Mouse (Mus musculus): ENCODE measurements around the gene Six5. TPM values are rescaled to one million over a fixed set of nuclear protein-coding genes. Genes with fewer than 3 reads are reported as not detected.
A peak's percentile ranks its signal among the peaks of the same experiment; 100 is the strongest.

Gene Six5
- polyA plus RNA-seq, 1 experiment = 1.6 TPM

DNA sequence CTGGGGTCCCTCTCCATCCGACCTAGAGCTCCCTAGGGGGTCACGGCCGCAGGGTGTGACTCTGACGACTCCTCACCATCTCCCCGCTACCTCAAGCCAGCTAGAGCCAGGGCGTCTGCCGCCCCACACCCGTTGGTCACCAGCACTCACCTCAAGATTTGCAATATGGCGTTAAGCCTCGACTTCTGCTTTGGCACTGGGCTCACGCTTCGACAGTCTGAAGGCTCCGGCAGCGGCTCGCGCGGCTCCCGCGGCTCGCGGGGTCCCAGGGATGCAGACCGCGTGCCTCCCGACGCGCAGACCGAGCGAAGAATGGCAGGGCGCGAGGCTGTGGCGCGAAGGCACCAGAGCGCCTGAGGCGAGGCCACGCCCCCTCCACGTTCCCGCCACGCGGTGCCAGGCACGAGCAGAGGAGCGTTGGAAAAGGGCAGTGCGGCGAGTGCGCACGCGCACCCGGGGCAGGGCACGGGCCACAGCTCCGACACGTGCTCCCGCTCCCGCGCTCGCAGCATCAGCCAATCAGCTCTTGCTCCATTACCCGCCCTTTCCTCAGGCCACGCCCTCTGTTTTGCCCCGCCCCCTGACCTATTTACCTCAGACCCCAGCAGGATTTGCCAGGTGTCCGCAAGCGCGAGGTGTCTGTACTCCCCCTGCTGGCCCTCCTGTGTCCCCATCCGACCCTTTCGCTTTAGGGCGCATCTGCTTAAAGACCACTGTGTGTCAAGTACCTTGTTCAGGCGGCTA lies 23.8 kb downstream of the Six5 start, which contains the start of gene Gm4969:
Gene Gm4969, minus strand, starts transcription at position 341 of the 744 bp plus-strand sequence.
- peaks cover 13% of the 10 kb centered on the region for H3K79me3 ChIP-seq (ENCODE audit: low read depth)
- peaks cover 35% of the 10 kb centered on the region for H3K79me2 ChIP-seq (ENCODE audit: control insufficient read depth, insufficient read depth)
- no peak within 1 kb of the TSS for H3K4me3 ChIP-seq (ENCODE audit: insufficient read depth, poor library complexity, severe bottlenecking)
- no peaks in the 10 kb centered on the region for H3K36me3 ChIP-seq (ENCODE audit: control insufficient read depth, insufficient read depth)
- no peak within 1 kb of the TSS for H3ac ChIP-seq (ENCODE audit: control insufficient read depth, insufficient read length, low read depth)
- no peaks in the 10 kb centered on the region for H3K27me3 ChIP-seq (ENCODE audit: control insufficient read depth, insufficient read depth, insufficient read length)
- TF ChIP-seq MYOG (IDR thresholded peaks at IDR 0.05; ENCODE audit: control insufficient read depth, extremely low read depth, insufficient read length) = no peak
- TF ChIP-seq CEBPB (IDR thresholded peaks at IDR 0.05; ENCODE audit: low read depth) = no peak
- no peak for TF ChIP-seq CTCF (IDR thresholded peaks at IDR 0.05; ENCODE audit: control insufficient read depth, insufficient read depth, insufficient read length)
- TF ChIP-seq MYOD1 (IDR thresholded peaks at IDR 0.05; ENCODE audit: control insufficient read depth, insufficient read length, low read depth) = no peak
- no peak for TF ChIP-seq USF1 (IDR thresholded peaks at IDR 0.05; ENCODE audit: low read depth)
- no peak for TF ChIP-seq MAX (IDR thresholded peaks at IDR 0.05)
- TF ChIP-seq FOSL1 (IDR thresholded peaks at IDR 0.05; ENCODE audit: insufficient read depth, low read length, poor library complexity, severe bottlenecking) = no peak

DNA sequence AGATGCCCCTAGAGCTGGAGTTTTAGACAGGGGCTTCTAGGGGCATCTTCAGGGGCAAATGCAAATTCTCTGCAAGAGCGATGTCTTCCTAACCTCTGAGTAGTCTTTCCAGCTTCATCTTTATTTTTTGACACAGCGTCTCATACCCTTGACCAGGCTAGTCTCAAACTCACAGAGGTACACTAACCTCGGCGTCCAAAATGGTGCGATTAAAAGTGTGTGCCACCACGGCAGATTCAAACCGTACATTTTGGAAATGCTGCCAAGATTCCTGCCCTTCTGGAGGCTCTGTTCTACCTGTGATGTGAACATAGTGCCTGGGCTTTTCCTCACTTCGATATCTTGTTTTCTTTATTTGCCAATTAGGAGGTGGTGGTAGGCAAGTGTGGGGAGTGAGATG lies 24.7 kb downstream of the Six5 start:
- Histone ChIP-seq H3K79me2 (ENCODE audit: control insufficient read depth, insufficient read depth) (peaks cover 40% of the 10 kb centered on the region), H3K79me3 (ENCODE audit: low read depth) (peaks cover 14% of the 10 kb centered on the region), H3K36me3 (ENCODE audit: control insufficient read depth, insufficient read depth) (no peaks in the 10 kb centered on the region), H3K4me3 (ENCODE audit: insufficient read depth, poor library complexity, severe bottlenecking) (no peak overlapping the region), H3K27me3 (ENCODE audit: control insufficient read depth, insufficient read depth, insufficient read length) (no peaks in the 10 kb centered on the region), H3ac (ENCODE audit: control insufficient read depth, insufficient read length, low read depth) (no peak overlapping the region)
- TF ChIP-seq CEBPB (IDR thresholded peaks at IDR 0.05; ENCODE audit: low read depth) (no peak), MYOG (IDR thresholded peaks at IDR 0.05; ENCODE audit: control insufficient read depth, extremely low read depth, insufficient read length) (no peak), FOSL1 (IDR thresholded peaks at IDR 0.05; ENCODE audit: insufficient read depth, low read length, poor library complexity, severe bottlenecking) (no peak), USF1 (IDR thresholded peaks at IDR 0.05; ENCODE audit: low read depth) (no peak), CTCF (IDR thresholded peaks at IDR 0.05; ENCODE audit: control insufficient read depth, insufficient read depth, insufficient read length) (no peak), MYOD1 (IDR thresholded peaks at IDR 0.05; ENCODE audit: control insufficient read depth, insufficient read length, low read depth) (no peak), MAX (IDR thresholded peaks at IDR 0.05) (no peak)

DNA sequence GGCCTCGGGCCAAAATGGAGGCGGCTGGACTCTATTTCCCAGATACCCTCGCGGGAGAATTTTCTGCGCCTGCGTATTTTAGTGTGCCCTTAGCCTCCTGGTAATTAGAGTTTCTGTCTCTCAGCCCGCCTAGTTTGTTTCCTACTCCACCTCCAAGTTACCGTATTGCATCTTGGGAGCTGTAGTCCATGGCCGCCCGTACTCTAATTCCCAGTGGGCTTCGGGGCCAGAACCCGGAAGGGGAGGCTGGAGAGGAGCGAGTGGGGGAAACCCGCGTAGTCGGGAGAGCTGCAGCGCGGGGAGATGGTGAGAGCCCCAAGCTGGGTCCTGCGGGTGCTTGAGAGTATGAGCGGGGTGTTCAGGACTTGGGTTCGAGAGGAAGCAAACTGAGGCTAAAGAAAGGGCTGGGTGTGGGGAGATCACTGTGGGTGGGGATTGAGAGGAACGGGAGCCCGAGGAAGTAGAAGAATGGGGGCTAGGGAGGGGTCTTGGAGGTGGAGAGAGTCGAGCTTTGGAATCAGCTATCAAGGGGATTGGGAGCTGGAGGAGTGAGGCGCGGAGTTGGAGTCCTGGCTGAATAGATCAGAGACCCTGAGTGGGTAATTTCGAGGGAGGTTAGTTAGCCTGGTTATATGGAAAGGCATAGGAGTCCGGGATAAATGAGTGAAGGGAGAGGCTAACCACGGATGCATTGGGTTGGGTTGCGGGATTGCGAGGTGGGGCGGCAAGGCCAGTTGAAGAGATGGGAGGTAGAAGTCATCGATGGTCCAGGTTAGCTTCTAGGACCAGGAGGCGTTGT lies 25.4 kb downstream of the Six5 start, which contains the start of gene Fbxo46:
Gene Fbxo46, plus strand, starts transcription at position 229 of the 799 bp plus-strand sequence.
- Histone ChIP-seq H3K27me3 (ENCODE audit: control insufficient read depth, insufficient read depth, insufficient read length) (no peaks in the 10 kb centered on the region), H3ac (ENCODE audit: control insufficient read depth, insufficient read length, low read depth) (peak within 1 kb of the TSS; percentile 60), H3K4me3 (ENCODE audit: insufficient read depth, poor library complexity, severe bottlenecking) (peak within 1 kb of the TSS; percentile 72), H3K79me3 (ENCODE audit: low read depth) (peaks cover 14% of the 10 kb centered on the region), H3K79me2 (ENCODE audit: control insufficient read depth, insufficient read depth) (peaks cover 43% of the 10 kb centered on the region), H3K36me3 (ENCODE audit: control insufficient read depth, insufficient read depth) (no peaks in the 10 kb centered on the region)
- TF ChIP-seq MYOD1 (IDR thresholded peaks at IDR 0.05; ENCODE audit: control insufficient read depth, insufficient read length, low read depth) = no peak
- TF ChIP-seq CEBPB (IDR thresholded peaks at IDR 0.05; ENCODE audit: low read depth) = no peak
- TF ChIP-seq USF1 (IDR thresholded peaks at IDR 0.05; ENCODE audit: low read depth) = no peak
- no peak for TF ChIP-seq MYOG (IDR thresholded peaks at IDR 0.05; ENCODE audit: control insufficient read depth, extremely low read depth, insufficient read length)
- no peak for TF ChIP-seq FOSL1 (IDR thresholded peaks at IDR 0.05; ENCODE audit: insufficient read depth, low read length, poor library complexity, severe bottlenecking)
- TF ChIP-seq CTCF (IDR thresholded peaks at IDR 0.05; ENCODE audit: control insufficient read depth, insufficient read depth, insufficient read length) = no peak
- TF ChIP-seq MAX (IDR thresholded peaks at IDR 0.05) = no peak

DNA sequence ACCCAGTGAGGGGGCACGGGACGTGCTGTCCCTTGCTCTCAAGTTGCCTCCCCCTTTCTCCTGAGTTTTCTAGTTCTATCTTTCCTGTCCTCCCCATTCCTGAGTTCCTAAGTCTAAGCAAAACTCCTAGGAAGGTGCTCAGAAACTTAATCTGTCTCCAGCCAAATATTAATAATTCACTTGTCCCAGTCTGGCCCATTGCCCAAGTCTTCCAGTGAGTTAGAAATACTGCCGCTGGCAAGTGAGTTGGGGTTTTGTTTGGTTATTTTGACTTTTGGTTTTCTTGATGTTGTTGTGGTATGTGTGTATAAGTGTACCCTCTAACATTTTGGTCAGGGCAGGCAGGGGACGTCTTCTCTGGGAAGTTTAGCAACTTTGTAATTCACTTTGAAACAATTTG lies 27.3 kb downstream of the Six5 start:
- H3ac ChIP-seq (ENCODE audit: control insufficient read depth, insufficient read length, low read depth) = no peak overlapping the region
- peaks cover 43% of the 10 kb centered on the region for H3K79me2 ChIP-seq (ENCODE audit: control insufficient read depth, insufficient read depth)

GRCm38 (mm10) chr7:19124713-19125112 lies 30.3 kb downstream of the Six5 start:
- H3K79me2 ChIP-seq (ENCODE audit: control insufficient read depth, insufficient read depth) = peaks cover 43% of the 10 kb centered on the region
- no peaks in the 10 kb centered on the region for H3K36me3 ChIP-seq (ENCODE audit: control insufficient read depth, insufficient read depth)
- no peaks in the 10 kb centered on the region for H3K27me3 ChIP-seq (ENCODE audit: control insufficient read depth, insufficient read depth, insufficient read length)
- no peak overlapping the region for H3ac ChIP-seq (ENCODE audit: control insufficient read depth, insufficient read length, low read depth)
- TF ChIP-seq FOSL1 (IDR thresholded peaks at IDR 0.05; ENCODE audit: insufficient read depth, low read length, poor library complexity, severe bottlenecking) (no peak), MAX (IDR thresholded peaks at IDR 0.05) (no peak), CEBPB (IDR thresholded peaks at IDR 0.05; ENCODE audit: low read depth) (no peak), CTCF (IDR thresholded peaks at IDR 0.05; ENCODE audit: control insufficient read depth, insufficient read depth, insufficient read length) (no peak), MYOG (IDR thresholded peaks at IDR 0.05; ENCODE audit: control insufficient read depth, extremely low read depth, insufficient read length) (no peak), MYOD1 (IDR thresholded peaks at IDR 0.05; ENCODE audit: control insufficient read depth, insufficient read length, low read depth) (no peak), USF1 (IDR thresholded peaks at IDR 0.05; ENCODE audit: low read depth) (no peak)
- no peak overlapping the region for H3K4me3 ChIP-seq (ENCODE audit: insufficient read depth, poor library complexity, severe bottlenecking)
- H3K79me3 ChIP-seq (ENCODE audit: low read depth) = peaks cover 16% of the 10 kb centered on the region

More for the DNA sequence above, 27.3 kb downstream of the Six5 start:
- TF ChIP-seq CEBPB (IDR thresholded peaks at IDR 0.05; ENCODE audit: low read depth) (no peak), MYOG (IDR thresholded peaks at IDR 0.05; ENCODE audit: control insufficient read depth, extremely low read depth, insufficient read length) (no peak), USF1 (IDR thresholded peaks at IDR 0.05; ENCODE audit: low read depth) (no peak), MYOD1 (IDR thresholded peaks at IDR 0.05; ENCODE audit: control insufficient read depth, insufficient read length, low read depth) (no peak), CTCF (IDR thresholded peaks at IDR 0.05; ENCODE audit: control insufficient read depth, insufficient read depth, insufficient read length) (no peak), FOSL1 (IDR thresholded peaks at IDR 0.05; ENCODE audit: insufficient read depth, low read length, poor library complexity, severe bottlenecking) (no peak), MAX (IDR thresholded peaks at IDR 0.05) (no peak)
- Histone ChIP-seq H3K79me3 (ENCODE audit: low read depth) (peaks cover 14% of the 10 kb centered on the region), H3K36me3 (ENCODE audit: control insufficient read depth, insufficient read depth) (no peaks in the 10 kb centered on the region), H3K4me3 (ENCODE audit: insufficient read depth, poor library complexity, severe bottlenecking) (no peak overlapping the region), H3K27me3 (ENCODE audit: control insufficient read depth, insufficient read depth, insufficient read length) (no peaks in the 10 kb centered on the region)
